Mouse (Mus musculus) liver, embryonic 12.5 days (tissue): Measurements from ENCODE around the gene Zfp541. TPM values are rescaled to one million over a fixed set of nuclear protein-coding genes. Genes with fewer than 3 reads are reported as not detected.
A peak's percentile ranks its signal among the peaks of the same experiment; 100 is the strongest.

Experiments used
- ATAC-seq: fragments of 200-750 bp; cut with Nextera tagmentation; 2 replicates; pipeline ENCODE4 v1.8.0; 2017; ENCODE audit warnings: moderate number of reproducible peaks, mild to moderate bottlenecking, moderate library complexity
- H3K27ac ChIP-seq: fragments of 300-500 bp; sonication (generic); 2 replicates; pipeline ENCODE4 v1.5.1; 2016; ENCODE audit warnings: mild to moderate bottlenecking
- H3K27me3 ChIP-seq: fragments of 300-500 bp; sonication (generic); replicated peaks from 2 replicates; pipeline ENCODE4 v1.6.1; 2016; ENCODE audit warnings: mild to moderate bottlenecking, moderate library complexity
- H3K36me3 ChIP-seq: fragments of 300-500 bp; sonication (generic); 2 replicates; pipeline ENCODE4 v1.6.1; 2016; ENCODE audit warnings: mild to moderate bottlenecking, moderate library complexity
- H3K4me1 ChIP-seq: fragments of 300-500 bp; sonication (generic); 2 replicates; pipeline ENCODE4 v1.6.1; 2016
- H3K4me2 ChIP-seq: fragments of 300-500 bp; sonication (generic); 2 replicates; pipeline ENCODE4 v1.6.1; 2016; ENCODE audit warnings: mild to moderate bottlenecking, moderate library complexity
- H3K4me3 ChIP-seq: fragments of 300-500 bp; sonication (generic); 2 replicates; pipeline ENCODE4 v1.5.1; 2016; ENCODE audit warnings: mild to moderate bottlenecking, moderate library complexity
- H3K9ac ChIP-seq: fragments of 300-500 bp; sonication (generic); 2 replicates; pipeline ENCODE4 v1.6.1; 2016; ENCODE audit warnings: mild to moderate bottlenecking, moderate library complexity
- H3K9me3 ChIP-seq: fragments of 300-500 bp; sonication (generic); replicated peaks from 2 replicates; pipeline ENCODE4 v1.6.1; 2016; ENCODE audit warnings: mild to moderate bottlenecking, moderate library complexity
- WGBS: fragments of 180-500 bp; shearing (Covaris S2); methylation state at CpG from one replicate; pipeline ENCODE4 v1.1.7; 2016; ENCODE audit not compliant: insufficient replicate concordance; 5-methylcytosine and 5-hydroxymethylcytosine counted together
- polyA plus RNA-seq: library from polyadenylated mRNA; unstranded; fragments of >200 nt; fragmentation: Nextera tagmentation; extraction: Ambion mirVana; gene quantifications from 2 replicates; pipeline ENCODE4 v1.2.1, GENCODE M21; 2016

The Zfp541 gene
- polyA plus RNA-seq, 1 experiment from 2014 or later = not detected

DNA sequence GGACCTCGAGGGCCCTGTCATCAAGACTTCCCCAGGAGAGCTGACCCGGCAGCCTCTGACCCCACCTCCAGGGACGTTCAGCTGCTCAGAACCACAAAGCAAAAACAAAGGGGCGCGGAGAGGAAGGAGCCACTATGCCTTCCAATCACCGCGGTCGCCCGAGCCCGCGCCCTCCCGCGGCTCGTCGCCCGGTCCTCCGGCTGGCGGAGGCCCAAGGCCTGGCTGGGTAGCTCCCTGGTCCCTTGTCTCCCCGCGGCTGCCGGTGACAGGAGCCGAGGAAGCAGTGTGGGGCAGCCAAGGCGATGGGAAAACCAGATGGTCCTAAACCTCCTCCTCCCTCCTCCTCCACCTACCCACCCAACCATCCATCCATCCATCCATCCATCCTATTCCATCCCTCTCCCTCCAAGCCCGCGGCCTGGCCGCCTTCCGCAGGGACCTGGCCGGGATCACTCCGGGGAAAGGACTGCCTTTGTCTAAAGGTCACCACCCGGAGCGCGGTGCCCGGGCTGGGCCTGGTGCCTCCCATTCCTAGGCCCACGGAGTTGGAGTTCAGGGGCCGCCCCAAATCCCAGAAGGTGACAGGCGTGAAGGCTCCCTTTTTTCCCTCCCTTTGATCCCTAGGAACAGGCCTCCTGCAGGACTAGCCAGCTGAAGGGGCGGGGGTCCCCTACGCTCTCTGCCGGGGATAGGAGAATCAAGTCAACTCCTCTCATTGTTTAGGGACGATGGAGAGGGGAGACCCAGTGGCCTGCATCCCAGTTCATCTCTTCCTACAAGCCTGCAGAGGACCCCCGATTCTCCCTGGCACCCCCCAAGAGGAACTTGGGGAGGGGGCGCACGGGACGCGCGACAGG lies 14.9 kb upstream of the Zfp541 start:
- Histone ChIP-seq H3K36me3 (peaks cover 16% of the 10 kb centered on the region; the same call in 1 of the 2 replicates), H3K27ac (peak overlapping the region; percentile 94), H3K9ac (peak overlapping the region; percentile 93), H3K4me3 (peak overlapping the region; percentile 86), H3K4me2 (peak overlapping the region; percentile 99), H3K27me3 (no peaks in the 10 kb centered on the region), H3K9me3 (no peaks in the 10 kb centered on the region), H3K4me1 (peaks cover 73% of the 10 kb centered on the region)
- under 1% methylated on average over 46 of the region's 46 CpGs for WGBS
- ATAC-seq = peak; percentile 35

- ATAC-seq = peak; percentile 58
- H3K4me1 ChIP-seq = peaks cover 73% of the 10 kb centered on the region
These were observed 14.1 kb upstream of the Zfp541 start, which contains the start of gene Bicra for GRCm38 (mm10) chr7:16047338-16048146. Bicra (minus strand) TSS chr7:16047921.

GRCm38 (mm10) chr7:16048164-16048564 lies 13.4 kb upstream of the Zfp541 start:
- Histone ChIP-seq H3K9ac (peak overlapping the region; percentile 88), H3K4me1 (peaks cover 68% of the 10 kb centered on the region), H3K4me3 (peak overlapping the region; percentile 86), H3K9me3 (no peaks in the 10 kb centered on the region), H3K4me2 (peak overlapping the region; percentile 94), H3K36me3 (peaks cover 4% of the 10 kb centered on the region; the same call in 1 of the 2 replicates), H3K27ac (peak overlapping the region; percentile 91), H3K27me3 (no peaks in the 10 kb centered on the region)
- under 1% methylated on average over 19 of the region's 20 CpGs for WGBS
- ATAC-seq = peak; percentile 80

More at GRCm38 (mm10) chr7:16047338-16048146, 14.1 kb upstream of the Zfp541 start, which contains the start of gene Bicra:
- Histone ChIP-seq H3K27me3 (no peaks in the 10 kb centered on the region), H3K4me3 (peak within 1 kb of the TSS; percentile 86), H3K27ac (peak within 1 kb of the TSS; percentile 94), H3K9me3 (no peaks in the 10 kb centered on the region), H3K36me3 (peaks cover 10% of the 10 kb centered on the region; the same call in 1 of the 2 replicates), H3K9ac (peak within 1 kb of the TSS; percentile 93), H3K4me2 (peak within 1 kb of the TSS; percentile 99)
- under 1% methylated on average over 55 of the region's 69 CpGs for WGBS

DNA sequence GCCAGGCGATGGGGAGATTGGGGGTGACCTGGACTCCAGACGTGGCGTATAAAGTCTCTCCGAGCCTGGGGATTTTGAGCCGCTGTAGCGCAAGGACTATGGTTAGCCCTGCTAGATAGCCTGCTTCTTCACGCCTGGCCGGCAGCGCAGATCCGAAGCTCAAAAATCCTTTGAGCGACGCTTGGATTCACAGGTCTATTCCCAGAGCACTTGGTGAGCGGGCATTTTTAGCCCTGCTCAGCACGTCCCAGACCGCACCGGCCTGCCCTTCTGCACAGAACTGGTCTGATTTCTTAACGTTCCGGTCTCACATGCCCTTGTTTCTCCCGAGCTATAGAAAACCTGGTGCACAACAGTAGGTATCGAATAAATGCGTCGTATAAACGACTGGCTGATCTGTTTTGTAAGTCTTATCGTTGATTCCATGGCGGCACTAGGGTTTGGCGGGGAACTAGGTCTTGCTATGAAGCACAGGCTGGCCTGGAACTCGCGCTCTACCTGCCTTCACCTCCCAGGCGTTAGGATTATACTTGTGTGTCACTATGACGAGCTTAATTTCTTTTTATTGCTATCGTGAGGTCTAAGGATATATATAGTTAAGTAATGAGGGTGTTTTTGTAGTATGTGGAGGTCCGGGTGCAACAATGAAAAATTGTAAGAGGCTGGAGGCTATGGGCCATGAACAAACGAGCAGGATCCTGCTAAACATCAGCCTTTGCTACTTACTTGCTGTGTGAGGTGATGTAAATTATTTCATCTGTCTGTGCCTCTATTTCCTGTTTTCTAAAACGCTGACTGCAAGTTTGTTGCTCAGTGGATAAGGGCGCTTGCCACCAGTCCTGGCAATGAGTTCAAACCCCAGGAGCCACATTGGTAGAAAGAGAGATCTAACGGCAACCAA lies 12.7 kb upstream of the Zfp541 start:
- WGBS = 5% methylated on average over 36 of the region's 36 CpGs
- Histone ChIP-seq H3K4me3 (peak overlapping the region; percentile 86), H3K27ac (peak overlapping the region; percentile 91), H3K27me3 (no peaks in the 10 kb centered on the region), H3K9ac (peak overlapping the region; percentile 88), H3K9me3 (no peaks in the 10 kb centered on the region), H3K36me3 (no peaks in the 10 kb centered on the region), H3K4me1 (peaks cover 68% of the 10 kb centered on the region), H3K4me2 (peak overlapping the region; percentile 94)
- 0 out of 2 replicates have a peak, but pooled peaks have one; percentile 0 for ATAC-seq

DNA sequence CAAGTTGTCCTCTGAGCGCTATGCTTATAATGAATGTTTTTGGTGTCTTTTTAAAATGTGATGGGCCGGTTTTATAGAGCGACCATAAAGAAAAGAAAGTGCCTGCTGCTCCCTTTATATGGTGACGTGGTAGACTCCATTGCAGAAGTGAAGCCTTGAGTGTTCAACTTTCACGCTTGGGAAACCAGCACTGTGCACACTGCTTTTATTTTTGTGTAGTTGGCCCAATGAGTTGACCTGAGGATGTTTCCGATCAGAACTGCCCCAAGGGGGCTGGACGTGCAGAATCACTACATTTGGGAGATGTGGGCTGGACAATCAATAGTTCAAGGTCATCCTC lies 12.1 kb upstream of the Zfp541 start:
- WGBS = 52% methylated on average over 7 of the region's 7 CpGs
- Histone ChIP-seq H3K27ac (peak overlapping the region; percentile 91), H3K27me3 (no peaks in the 10 kb centered on the region)

DNA sequence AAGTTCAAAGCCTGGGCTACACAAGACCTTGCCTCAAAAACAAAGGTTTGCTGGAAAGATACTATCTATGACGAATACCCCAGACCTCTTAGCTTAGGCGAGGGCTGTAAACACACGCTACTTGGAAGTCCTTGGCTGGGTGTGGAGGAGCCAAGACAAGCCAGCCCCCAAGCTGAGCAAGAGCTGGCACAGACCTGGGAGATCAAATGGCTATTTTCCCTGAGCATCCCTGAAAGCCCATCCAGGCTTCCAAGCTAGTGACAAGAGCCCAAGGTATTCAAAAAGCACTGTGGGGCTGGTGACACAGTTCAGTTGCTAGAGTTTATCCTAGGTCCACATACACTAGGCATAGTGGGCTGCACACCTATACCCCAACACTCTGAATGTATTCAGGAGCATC lies 11.0 kb upstream of the Zfp541 start:
- Histone ChIP-seq H3K4me1 (peaks cover 53% of the 10 kb centered on the region), H3K27ac (peak overlapping the region; percentile 91; the same call in 1 of the 2 replicates), H3K27me3 (no peaks in the 10 kb centered on the region), H3K9me3 (no peaks in the 10 kb centered on the region), H3K4me2 (peak overlapping the region; percentile 94), H3K9ac (peak overlapping the region; percentile 88), H3K36me3 (no peaks in the 10 kb centered on the region), H3K4me3 (peak overlapping the region; percentile 86; the same call in 1 of the 2 replicates)
- WGBS = 78% methylated on average over 3 of the region's 3 CpGs
- no peak for ATAC-seq

More for the DNA sequence above, 12.1 kb upstream of the Zfp541 start:
- Histone ChIP-seq H3K4me3 (peak overlapping the region; percentile 86), H3K4me1 (peaks cover 64% of the 10 kb centered on the region), H3K4me2 (peak overlapping the region; percentile 94), H3K9me3 (no peaks in the 10 kb centered on the region), H3K9ac (peak overlapping the region; percentile 88), H3K36me3 (no peaks in the 10 kb centered on the region)
- ATAC-seq = no peak

DNA sequence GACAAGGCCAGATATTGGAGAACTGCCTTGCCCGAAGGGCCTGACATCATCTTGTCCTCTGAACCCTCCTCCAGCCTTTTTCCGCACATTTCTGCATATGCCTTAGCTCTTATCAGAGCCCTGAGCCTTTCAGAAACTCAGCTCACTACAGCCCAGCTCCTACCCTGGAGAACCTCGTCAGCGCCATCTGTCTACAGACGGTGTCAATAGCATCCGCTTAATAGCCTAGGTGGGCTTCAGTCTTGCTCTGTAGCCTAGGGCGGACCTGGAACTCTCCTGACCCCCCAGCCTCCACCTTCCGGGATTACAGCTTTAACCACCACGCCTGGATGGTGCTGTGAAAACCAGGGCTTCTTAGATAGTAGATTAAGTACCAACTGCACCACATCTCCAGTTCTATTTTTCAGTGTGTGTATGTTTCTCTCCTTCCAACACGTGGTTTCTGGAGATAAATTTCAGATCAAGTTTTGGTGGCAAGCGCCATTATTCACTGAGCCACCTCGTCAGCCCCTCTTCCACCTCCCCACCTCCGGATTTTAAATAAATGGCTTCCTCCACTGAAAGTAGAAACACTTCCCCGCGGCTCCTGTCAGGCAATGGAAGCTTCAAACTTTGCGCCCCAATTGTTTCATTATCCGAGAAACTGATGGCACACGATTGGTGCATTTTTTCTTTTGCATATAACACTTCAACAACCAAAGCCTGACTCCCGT lies 9.6 kb upstream of the Zfp541 start:
- no peaks in the 10 kb centered on the region for H3K36me3 ChIP-seq
- peak overlapping the region; percentile 69 for H3K4me3 ChIP-seq
- H3K9ac ChIP-seq = peak overlapping the region; percentile 81
- WGBS = 2% methylated on average over 19 of the region's 19 CpGs
- peak overlapping the region; percentile 93 for H3K27ac ChIP-seq
- ATAC-seq = peak; percentile 50
- H3K27me3 ChIP-seq = peaks cover under 1% of the 10 kb centered on the region; the same call in 1 of the 2 replicates
- H3K9me3 ChIP-seq = no peaks in the 10 kb centered on the region
- peak overlapping the region; percentile 94 for H3K4me2 ChIP-seq
- peaks cover 43% of the 10 kb centered on the region for H3K4me1 ChIP-seq

- ATAC-seq = peak; percentile 78
- Histone ChIP-seq H3K27ac (peak overlapping the region; percentile 93), H3K27me3 (peaks cover 5% of the 10 kb centered on the region; the same call in 1 of the 2 replicates), H3K4me3 (peak overlapping the region; percentile 69), H3K9ac (peak overlapping the region; percentile 81), H3K36me3 (no peaks in the 10 kb centered on the region), H3K9me3 (no peaks in the 10 kb centered on the region), H3K4me2 (peak overlapping the region; percentile 94), H3K4me1 (peaks cover 43% of the 10 kb centered on the region)
- WGBS = 2% methylated on average over 24 of the region's 24 CpGs
These were observed 8.9 kb upstream of the Zfp541 start for GRCm38 (mm10) chr7:16052684-16053083.

DNA sequence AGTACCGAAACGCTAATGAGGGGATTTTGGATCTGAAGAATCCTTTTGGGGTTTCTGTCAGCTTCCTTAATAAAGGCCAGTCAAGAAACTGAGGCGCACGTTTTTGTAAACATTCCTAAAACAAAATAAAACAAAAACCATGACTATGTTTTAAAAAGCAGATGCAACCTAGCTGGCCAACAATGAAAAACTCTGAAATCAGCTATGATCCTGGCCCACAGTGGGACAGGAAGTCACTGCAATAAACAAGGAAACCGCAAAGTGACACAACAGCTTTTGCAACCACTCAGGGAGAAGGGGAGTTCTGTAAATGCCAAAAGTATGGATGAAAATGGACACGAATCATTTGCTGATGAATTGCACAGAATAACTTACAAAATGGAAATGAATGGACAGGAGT lies 8.5 kb upstream of the Zfp541 start:
- Histone ChIP-seq H3K9ac (peak overlapping the region; percentile 58), H3K4me3 (peak overlapping the region; percentile 69), H3K27me3 (peaks cover 8% of the 10 kb centered on the region; the same call in 1 of the 2 replicates), H3K4me2 (peak overlapping the region; percentile 94), H3K36me3 (no peaks in the 10 kb centered on the region), H3K9me3 (no peaks in the 10 kb centered on the region), H3K27ac (peak overlapping the region; percentile 85), H3K4me1 (peaks cover 43% of the 10 kb centered on the region)
- WGBS = 2% methylated on average over 6 of the region's 6 CpGs
- no peak for ATAC-seq

GRCm38 (mm10) chr7:16054966-16055365 lies 6.6 kb upstream of the Zfp541 start:
- Histone ChIP-seq H3K4me1 (peaks cover 32% of the 10 kb centered on the region), H3K9me3 (no peaks in the 10 kb centered on the region), H3K36me3 (no peaks in the 10 kb centered on the region), H3K27me3 (peaks cover 22% of the 10 kb centered on the region), H3K4me3 (no peak overlapping the region), H3K4me2 (no peak overlapping the region), H3K9ac (no peak overlapping the region), H3K27ac (no peak overlapping the region)
- no peak for ATAC-seq
- 53% methylated on average over 4 of the region's 4 CpGs for WGBS
